ENCODE assay signal across 21 mouse cellular contexts in the genomic region with DNA sequence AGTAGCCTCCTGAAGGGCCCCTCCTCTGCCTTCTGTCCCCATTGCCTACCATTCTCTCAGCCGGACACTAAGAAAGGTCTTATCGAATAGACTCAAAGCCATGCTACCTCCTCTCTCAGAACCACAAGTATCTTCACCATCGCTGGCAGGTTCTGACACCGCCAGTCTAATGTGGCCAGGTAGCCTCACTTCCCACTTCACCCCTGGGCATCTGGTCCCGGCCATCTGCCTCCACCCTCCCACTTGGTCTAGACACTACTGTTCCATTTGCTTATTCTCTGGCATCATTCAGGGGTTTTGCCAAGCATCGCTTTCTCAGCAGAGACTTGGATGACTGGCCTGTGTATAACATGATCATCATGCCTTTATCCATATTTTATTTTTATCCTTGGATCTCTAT. TPM values are rescaled to one million over a fixed set of nuclear protein-coding genes. Genes with fewer than 3 reads are reported as not detected.
DNase-seq lines count a peak whose midpoint lies in the region; TF ChIP-seq lines count a peak whose summit lies in the region.
"Had no signal": no experiment of that assay in that cellular context is flagged by ENCODE, and none has a peak within 500 bp of the region (broad histone marks: within the 10 kb centered on the region; RNA-seq: fewer than 3 reads in every experiment).

No protein-coding gene starts in this region.

- H3K27ac ChIP-seq in cerebellum, adult 2 months (ENCODE audit: insufficient read depth, low read length), result no peak overlapping the region; the same call in 1 of the 2 replicates
- H3K27ac ChIP-seq in layer of hippocampus, adult 2 months, result peak overlapping the region; percentile 77; the same call in 1 of the 2 replicates
- H3K27ac ChIP-seq: forebrain, embryonic 10.5 days; forebrain, embryonic 13.5 days; heart, embryonic 15.5 days; hindbrain, embryonic 10.5 days; hindbrain, embryonic 13.5 days; intestine, embryonic 15.5 days had no signal

- peaks cover 25% of the 10 kb centered on the region for H3K4me1 ChIP-seq in cerebellum, adult 2 months (ENCODE audit: control insufficient read depth, insufficient read depth, low read length)
- H3K4me1 ChIP-seq: forebrain, embryonic 10.5 days; forebrain, embryonic 13.5 days; heart, embryonic 12.5 days; heart, embryonic 15.5 days had no signal

- no peak for TF ChIP-seq CTCF in cerebellum, adult 2 months (IDR thresholded peaks at IDR 0.05; ENCODE audit: borderline replicate concordance, insufficient read depth, low read depth, low read length)
- no peak for TF ChIP-seq CTCF in layer of hippocampus, adult 2 months (conservative IDR thresholded peaks at IDR 0.05)

- WGBS in cerebellum, adult 2 months, result 16% methylated on average over 6 of the region's 6 CpGs

- H3K4me3 ChIP-seq in cerebellum, adult 2 months (replicated peaks; ENCODE audit: insufficient read depth, low read depth, low read length), result no peak overlapping the region
- H3K4me3 ChIP-seq in layer of hippocampus, adult 2 months, result no peak overlapping the region
- H3K4me3 ChIP-seq: forebrain, embryonic 10.5 days; forebrain, embryonic 13.5 days; heart, embryonic 12.5 days; heart, embryonic 15.5 days; hindbrain, embryonic 10.5 days; hindbrain, embryonic 13.5 days; intestine, embryonic 15.5 days had no signal

- DNase-seq in cerebellum, adult 2 months, result peak; percentile 48 to 57
- DNase-seq in cerebellum, adult 11 months, result no peak
- no peak for DNase-seq in layer of hippocampus, adult 2 months (ENCODE audit: low spot score in 2 of 2)
- no peak for DNase-seq in layer of hippocampus, postnatal 10 days (ENCODE audit: low spot score in 2 of 2)
- DNase-seq in cerebellum, postnatal 25 days, result peak; percentile 51 to 62
- DNase-seq in liver, result no peak
- DNase-seq: adrenal gland, adult 2 months; adrenal gland, postnatal 14 days; gastrocnemius, postnatal 10 days; gastrocnemius, postnatal 36 days; heart, postnatal 10 days; heart, postnatal 36 days; kidney, adult 11 months; kidney, adult 8-10 months had no signal

- TF ChIP-seq POLR2A in cerebellum, adult 2 months (IDR thresholded peaks at IDR 0.05; ENCODE audit: borderline replicate concordance, insufficient read depth, low read length), result no peak

- H3K27me3 ChIP-seq in cerebellum, adult 2 months (ENCODE audit: control insufficient read depth, insufficient read depth, low read length), result no peaks in the 10 kb centered on the region
- H3K27me3 ChIP-seq: forebrain, embryonic 13.5 days; heart, embryonic 15.5 days; hindbrain, embryonic 13.5 days; intestine, embryonic 15.5 days had no signal

RNA-seq across cellular contexts. Expression of gene Zdhhc14, which starts 57.1 kb away (rescaled TPM):
- polyA plus RNA-seq in cerebellum, adult 2 months (2012; rRNA removed), result 24.8 and 26.0 TPM in 2 replicates
- total RNA-seq in layer of hippocampus, adult 2 months (2021), result 10 to 100 TPM; 40.6 to 48.6 TPM
- total RNA-seq in layer of hippocampus, postnatal 10 days (2021), result 10 to 100 TPM; 29.0 to 33.2 TPM

Comparison
In these comparisons a context has a peak if more than half of its experiments do, and no peak if none do; other contexts are left out.
1. DNase-seq: peak in cerebellum, adult 2 months (2 of 2) and cerebellum, postnatal 25 days (2 of 2); none in cerebellum, adult 11 months (single experiment), layer of hippocampus, adult 2 months (0 of 2), layer of hippocampus, postnatal 10 days (0 of 2) and liver (single experiment).